Mouse (Mus musculus): ENCODE measurements around the gene Slc6a12.

DNA sequence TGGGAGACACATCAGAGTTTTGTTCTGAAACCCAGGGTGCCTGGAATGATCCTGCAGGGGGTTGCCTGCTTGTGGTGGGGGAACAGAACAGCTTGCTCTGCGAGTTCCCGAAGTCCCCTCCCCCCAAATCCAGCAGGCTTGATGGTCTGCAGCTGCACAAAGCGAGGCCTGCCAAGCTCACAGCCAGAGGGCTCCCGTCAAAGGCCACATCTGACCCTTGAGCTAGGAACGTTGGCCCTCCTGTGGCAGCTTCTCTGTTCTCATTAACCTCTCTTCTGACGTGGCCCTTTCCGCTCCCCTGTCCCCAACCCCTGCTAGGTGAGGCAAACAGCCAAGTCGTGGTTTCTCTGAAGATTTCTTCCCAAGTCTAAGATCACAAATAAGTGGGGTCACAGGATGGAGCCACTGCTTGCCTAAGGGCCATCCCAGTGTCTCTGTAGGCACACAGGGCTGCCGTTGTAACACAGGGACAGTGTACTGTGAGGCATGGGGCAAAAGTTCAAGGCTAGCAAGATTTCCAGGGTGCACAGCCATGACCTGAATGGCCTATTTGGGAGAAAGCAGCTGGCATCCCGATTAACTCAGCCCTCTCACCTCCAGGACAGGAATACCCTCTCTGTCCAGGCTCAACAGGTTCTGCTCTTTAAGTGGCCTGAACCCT, 12.9 kb upstream of the Slc6a12 start:
- TF ChIP-seq CTCF (IDR thresholded peaks at IDR 0.05; ENCODE audit: low read depth), result peak; percentile 28
- TF ChIP-seq EP300 (optimal IDR thresholded peaks at IDR 0.05), result no peak
